Mouse (Mus musculus): Measurements from ENCODE around the gene Nell1.

DNA sequence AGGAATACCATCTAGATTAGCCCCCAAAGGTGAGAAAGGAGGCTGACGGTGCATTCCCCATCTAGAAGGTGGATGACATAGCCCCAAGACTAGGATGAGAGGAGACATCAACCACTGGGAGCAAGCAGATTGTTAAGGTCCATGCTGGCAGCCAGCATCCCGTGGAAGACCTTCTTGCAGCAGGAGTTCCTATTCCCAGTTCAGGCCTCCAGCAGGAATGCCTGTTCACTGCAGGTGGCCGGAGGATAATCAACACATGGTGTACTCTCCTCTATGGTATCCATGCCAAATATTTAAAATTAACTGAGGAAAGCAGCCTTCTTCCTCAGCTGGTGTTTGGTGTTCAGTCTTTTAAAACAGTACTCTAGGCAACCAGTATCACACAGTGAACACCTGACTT lies 574.9 kb downstream of the Nell1 start:
- TF ChIP-seq CTCF (IDR thresholded peaks at IDR 0.05; ENCODE audit: low read depth, low read length): no peak
- no peak for TF ChIP-seq POLR2A (IDR thresholded peaks at IDR 0.05; ENCODE audit: extremely low read depth, insufficient read depth, low read length)

Measured in liver, adult 2 months (tissue).